Mouse (Mus musculus) adrenal gland, adult 2 months (tissue): ENCODE measurements around the gene Casc4. TPM values are rescaled to one million over a fixed set of nuclear protein-coding genes. Genes with fewer than 3 reads are reported as not detected.

Experiments used
- DNase-seq: peaks from one replicate; pipeline ENCODE4 v3.0.0; 2021
- long read RNA-seq: library from polyadenylated mRNA; stranded (forward); transcript quantifications from one replicate; pipeline ENCODE4 v2.0.0, GENCODE M21; 2021
- polyA plus RNA-seq: library from polyadenylated mRNA; depleted of rRNA; stranded (reverse); fragments of >200 nt; gene quantifications from 2 replicates; pipeline ENCODE4 v1.2.3, GENCODE M21; 2012; rRNA removed
- total RNA-seq, 2 experiments: library from RNA; stranded (reverse); gene quantifications; 2 replicates each; pipeline ENCODE4 v1.2.3; 2021

Gene Casc4
- total RNA-seq (10 to 100 TPM; 45.7 to 53.0 TPM), polyA plus RNA-seq (15.0 and 20.8 TPM in 2 replicates)
- long read RNA-seq, full-length matches to known transcripts: 1 of 7 reads
- long read RNA-seq, partial matches to known transcripts: 2 of 7 reads
- long read RNA-seq, other reads (novel, unspliced or antisense): 4 of 7 reads

DNA sequence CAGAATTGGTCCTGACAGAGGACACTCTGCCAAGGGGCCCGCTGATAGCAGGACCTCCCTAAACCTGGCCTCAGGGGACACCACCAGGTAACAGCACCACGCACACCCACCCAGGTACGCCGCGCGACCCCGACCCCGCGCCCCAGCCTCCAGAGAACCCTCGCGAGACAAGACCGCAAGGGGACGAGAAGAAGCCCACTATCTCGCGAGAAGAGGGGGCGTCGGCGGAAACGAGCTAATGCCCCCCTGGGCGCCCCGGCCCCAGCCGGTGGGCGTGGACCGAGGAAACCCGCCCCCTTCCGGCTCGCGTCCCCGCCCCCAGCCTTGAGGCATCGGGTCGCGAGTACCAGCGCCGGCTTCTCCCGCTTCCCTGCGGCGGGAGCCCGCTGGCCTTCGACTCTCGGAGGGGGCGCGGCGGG is at the start of gene Casc4:
Gene Casc4 (plus strand): TSS at position 339 of the 419 bp plus-strand sequence.
- DNase-seq: peak; percentile 88

- no peak for DNase-seq
Measured at GRCm38 (mm10) chr2:121821787-121822186, 45.0 kb upstream of the Casc4 start.

- peak; percentile 21 for DNase-seq
Measured at GRCm38 (mm10) chr2:121824653-121825052, 42.1 kb upstream of the Casc4 start.

- no peak for DNase-seq
Measured at GRCm38 (mm10) chr2:121826189-121826588, 40.6 kb upstream of the Casc4 start.

GRCm38 (mm10) chr2:121828411-121828810 is 38.4 kb upstream of the Casc4 start:
- no peak for DNase-seq

DNA sequence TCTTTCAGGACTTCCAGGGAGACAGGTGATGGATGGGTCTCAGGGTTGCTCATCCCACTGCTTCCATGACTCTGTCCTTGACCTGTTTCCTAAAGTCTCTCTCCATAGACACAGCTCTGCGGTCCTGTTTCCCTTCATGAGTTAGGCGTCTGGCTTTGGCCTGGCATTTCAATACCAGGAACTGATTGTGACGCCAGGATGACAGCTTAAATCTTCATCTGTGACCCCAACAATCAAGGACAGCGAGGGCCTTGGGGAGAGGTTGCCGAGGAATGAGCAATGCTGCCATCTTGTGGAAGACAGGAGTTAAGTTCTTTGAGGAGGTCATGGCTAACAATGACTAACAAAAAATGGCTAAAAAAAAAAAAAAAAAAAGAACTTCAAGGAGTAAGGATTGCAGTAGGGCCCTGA is 34.3 kb upstream of the Casc4 start:
- DNase-seq: peak; percentile 78

GRCm38 (mm10) chr2:121834926-121835325 is 31.8 kb upstream of the Casc4 start:
- DNase-seq: no peak

DNA sequence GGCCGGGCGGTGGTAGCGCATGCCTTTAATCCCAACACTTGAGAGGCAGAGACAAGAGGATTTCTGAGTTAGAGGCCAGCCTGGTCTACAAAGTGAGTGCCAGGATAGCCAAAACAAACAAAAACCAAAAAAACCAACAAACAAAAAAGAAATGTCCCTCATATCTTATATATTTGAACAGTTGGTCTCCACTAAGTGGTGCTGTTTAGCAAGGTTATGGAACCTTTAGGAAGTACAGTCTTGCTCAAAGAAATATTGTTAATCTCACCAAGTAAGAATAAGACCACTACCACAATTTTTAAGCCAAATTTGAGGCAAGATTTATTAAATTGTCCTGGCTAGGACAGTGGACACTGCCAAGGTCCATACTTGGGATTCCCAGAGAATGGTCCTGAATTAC is 25.3 kb upstream of the Casc4 start:
- DNase-seq: no peak

GRCm38 (mm10) chr2:121842249-121842648 is 24.5 kb upstream of the Casc4 start:
- no peak for DNase-seq

- DNase-seq: no peak
Measured at GRCm38 (mm10) chr2:121846050-121846449, 20.7 kb upstream of the Casc4 start.

DNA sequence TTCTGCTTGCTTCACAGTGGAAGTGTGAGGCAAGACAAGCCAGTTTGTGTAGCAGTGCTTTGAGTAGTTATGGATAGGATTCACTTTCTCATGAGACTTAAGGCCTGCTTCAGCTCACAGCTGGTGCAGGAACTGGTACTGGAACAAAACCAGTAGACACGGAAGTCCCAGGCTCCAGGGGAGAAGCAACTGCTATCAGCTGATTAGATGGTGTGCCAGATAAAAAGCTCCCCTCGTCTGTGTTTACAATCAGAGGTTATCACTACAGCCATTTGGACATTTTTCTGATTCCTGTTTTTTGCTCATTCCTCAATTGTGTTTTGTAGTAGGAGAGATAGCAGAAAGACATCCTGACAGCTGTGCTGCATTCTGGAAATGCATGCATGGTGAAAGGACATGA is 14.7 kb upstream of the Casc4 start:
- no peak for DNase-seq

DNA sequence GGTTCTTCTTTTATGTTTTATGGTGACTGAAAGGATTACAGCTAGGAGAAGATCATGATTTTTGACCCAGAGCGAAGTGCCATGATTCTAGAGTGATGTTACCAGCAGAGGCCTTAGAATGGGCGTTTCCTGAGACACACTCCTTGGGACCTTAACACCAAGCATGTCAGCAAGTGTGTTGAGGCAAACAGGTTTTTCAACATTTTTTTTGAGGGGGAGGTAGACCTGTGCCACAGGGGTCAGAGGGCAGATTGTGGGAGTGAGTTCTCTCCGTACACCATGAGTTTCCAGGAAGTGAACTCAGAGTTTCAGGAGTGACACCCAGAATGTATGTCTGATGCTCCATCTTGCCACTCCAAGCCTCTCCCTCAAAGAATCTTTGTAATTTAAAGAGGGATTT is 12.8 kb upstream of the Casc4 start:
- no peak for DNase-seq

DNA sequence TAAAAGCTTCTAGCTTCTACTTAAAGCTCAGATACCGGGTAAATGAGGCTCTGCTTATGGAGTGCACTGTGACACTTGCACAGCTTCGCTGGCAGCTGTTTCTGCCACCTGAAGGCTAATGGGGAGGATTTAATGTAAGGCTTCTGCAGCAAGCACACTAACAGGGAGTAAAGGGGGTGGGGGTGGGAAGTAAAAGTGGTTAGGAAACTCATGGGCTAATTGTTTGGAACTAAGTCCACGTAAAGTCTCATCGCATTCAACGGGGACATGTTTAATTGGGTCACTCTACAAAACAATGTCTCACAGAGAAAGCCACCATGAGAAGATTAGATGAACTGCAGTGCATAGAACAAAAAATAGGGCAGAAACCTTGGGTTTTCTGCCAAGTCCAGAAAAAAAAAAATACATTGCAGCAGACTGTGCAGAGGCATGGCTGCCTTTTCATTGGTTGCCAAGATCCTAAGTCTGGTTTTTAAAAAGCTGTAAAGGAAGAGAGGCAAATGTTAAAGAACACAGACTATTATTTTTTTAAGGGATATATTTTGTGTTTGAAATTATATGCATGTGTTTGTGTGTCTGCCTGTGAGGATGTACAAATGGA is 7.3 kb upstream of the Casc4 start:
- peak; percentile 26 for DNase-seq

DNA sequence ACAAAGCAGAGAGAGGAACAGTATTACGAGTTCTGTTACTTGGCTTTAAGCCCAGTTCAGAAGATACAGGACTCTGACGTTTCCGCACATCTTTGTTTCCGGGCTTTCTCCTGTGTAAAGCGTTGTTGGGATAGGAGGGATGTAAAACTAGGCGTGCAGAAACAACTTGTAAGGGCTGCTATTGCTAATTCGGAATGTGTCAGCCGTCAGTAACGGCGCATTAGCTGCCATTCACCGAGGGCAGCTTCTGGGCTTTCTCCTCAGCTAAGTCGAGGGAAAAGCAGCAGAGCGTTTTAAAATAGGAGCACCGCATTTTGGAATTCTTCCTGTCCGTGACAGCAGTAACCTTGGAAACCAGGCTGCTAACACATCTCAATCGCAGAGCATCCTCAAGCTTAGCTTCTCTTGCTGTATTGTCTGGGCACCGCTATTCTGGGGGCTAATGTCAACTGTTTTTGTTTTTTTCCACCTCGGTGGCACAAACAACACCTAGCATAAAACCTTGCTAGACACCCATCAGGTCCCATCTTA is 634 bp upstream of the Casc4 start:
- DNase-seq: peak; percentile 35

DNA sequence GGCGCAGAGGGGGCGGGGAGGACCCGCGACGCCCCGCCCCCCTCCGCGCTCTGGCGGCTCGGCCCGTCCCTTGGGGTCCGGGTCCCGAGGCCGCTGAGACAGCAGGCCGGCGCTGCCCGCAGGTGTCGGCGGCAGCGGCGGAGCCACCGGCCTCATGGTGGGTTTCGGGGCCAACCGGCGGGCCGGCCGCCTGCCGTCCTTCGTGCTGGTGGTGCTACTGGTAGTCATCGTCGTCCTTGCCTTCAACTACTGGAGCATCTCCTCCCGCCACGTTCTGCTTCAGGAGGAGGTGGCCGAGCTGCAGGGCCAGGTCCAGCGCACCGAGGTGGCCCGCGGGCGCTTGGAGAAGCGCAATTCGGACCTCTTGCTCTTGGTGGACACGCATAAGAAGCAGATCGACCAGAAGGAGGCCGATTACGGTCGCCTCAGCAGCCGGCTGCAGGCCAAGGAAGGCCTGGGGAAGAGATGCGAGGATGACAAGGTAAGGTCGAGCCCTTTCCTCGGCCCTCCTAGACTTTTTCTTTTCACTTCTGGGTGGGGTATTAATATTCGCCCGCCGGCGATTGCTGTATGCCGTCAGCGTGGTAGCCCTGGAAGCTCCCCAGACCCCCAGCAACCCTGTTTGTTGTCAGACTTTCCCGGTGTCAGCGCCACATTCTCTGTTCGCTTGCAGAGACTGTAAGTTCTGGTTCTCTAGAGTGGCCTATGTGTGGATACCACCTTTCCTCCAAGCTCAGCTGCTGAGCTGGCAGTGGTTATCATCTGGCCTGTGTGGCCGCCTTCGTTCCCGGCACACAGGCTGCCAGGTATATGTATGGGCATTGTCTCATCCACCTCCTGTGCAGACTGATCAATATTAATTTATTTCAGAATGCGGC is 520 bp downstream of the Casc4 start:
- no peak for DNase-seq

DNA sequence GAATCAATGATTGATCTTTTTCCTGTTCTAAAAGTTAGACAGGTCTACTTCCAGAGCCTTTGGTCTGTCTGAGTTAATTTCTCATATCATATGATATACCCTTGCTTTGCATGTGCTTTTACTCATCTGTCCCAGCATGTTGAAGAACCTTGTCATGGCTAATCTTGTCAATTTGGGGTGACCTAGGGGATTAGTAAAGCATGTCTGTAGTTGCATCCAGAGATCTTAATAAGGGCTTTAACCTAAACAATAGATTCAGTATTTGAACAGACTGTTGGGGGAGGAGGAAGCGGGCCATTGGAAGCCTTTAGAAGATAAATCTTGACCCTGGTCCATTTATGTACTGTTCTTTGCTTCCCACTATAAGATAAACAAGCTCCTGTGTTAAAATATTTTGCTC is 12.7 kb downstream of the Casc4 start:
- DNase-seq: no peak

GRCm38 (mm10) chr2:121885509-121886106 is 18.8 kb downstream of the Casc4 start:
- no peak for DNase-seq

DNA sequence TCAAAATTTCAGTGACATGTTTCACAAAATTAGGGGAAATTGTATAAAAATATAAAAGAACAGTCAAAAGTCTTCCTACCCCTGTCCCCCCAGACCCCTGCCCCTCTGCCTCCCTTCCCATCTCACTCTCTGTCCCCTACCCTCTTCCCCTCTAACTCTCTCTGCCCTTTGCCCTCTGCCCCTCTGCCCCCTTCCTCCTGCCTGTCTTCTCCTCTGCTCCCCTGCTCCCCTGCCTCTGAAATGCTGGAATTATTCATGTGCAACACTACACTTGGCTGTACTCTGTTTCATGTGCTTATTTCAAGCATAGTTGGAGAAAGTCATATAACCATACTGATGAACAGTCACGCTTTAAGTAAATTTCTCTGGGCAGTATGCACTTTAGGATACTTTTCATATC is 19.6 kb downstream of the Casc4 start:
- no peak for DNase-seq

DNA sequence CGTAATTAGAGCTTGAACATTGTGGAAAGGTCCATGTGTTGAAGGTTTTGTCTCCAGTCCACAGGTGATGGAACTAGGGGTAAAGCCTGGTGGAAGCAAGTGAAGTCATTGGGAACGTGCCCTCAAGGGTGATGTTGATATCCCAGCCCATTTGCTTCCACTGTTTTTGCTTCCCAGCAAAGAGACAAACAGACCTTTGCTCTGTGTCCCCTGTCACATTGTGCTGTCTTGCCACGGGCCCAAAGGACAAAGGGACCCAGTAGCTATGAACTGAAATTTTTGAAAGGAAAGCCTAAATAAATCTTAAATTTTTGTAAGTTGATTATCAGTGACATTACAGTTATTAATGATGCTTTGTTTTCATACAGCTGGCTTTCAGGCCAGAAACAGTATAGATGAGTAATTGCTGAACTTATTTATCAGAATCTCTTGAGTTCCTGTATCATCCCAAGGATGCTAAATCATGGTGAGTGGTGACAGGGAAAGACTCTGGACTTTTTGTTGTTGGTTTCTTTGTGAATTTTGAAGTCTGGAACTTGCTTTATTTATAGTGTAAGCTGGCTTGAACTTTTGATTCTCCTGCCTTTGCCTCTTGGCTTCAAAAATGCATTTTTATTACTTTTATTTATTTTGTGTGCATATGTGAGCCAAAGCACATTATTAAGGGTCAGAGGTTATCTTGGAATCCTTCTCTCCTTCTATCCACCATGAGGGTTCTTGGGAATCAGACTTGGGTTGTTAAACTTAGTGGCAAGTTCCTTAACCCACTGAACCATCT is 22.1 kb downstream of the Casc4 start:
- no peak for DNase-seq

DNA sequence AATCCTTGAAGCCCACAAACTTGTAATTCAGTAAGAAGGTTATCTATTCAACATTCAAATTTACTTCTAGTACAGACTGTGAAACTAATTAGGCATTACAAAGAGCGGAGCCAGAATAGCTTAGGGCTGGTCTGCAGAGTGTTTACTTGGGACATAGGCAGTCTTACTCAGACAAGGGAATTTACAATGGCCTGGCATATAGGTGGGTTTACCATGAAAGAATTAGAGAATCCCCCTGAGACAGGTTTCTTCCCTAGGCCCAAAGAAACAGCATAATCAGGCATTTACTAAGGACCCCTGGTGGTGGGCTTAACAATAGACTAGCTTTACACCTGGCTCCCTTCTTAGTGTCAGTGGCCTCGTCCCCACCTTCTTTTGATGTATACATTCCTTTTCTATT is 28.5 kb downstream of the Casc4 start:
- DNase-seq: no peak

DNA sequence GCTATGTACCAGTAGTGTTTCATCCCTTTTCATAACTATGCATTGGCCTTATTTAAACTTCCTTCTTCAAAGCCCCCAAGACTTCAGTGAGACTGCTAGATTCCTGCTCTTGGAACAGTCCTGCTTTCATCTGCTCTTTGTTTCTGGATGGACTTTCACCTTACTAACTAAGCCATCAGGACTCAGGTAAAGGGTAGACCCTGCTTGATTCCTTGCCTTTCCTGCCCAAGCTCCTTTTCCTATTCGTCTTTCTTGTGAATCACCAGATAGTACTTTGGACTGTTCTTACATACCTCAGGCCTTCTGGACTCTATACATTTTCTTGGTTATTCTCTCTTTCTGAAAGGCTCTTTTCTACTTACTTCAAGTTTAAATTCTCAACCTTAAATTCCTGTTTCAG is 30.1 kb downstream of the Casc4 start:
- DNase-seq: no peak

- DNase-seq: no peak
Measured at GRCm38 (mm10) chr2:121909975-121910374, 43.2 kb downstream of the Casc4 start.
